Mouse (Mus musculus): ENCODE data around the gene Opalin. TPM values are rescaled to one million over a fixed set of nuclear protein-coding genes. Genes with fewer than 3 reads are reported as not detected.

Opalin gene
- polyA plus RNA-seq, 1 experiment from 2014 or later: not detected

GRCm38 (mm10) chr19:41054702-41055101, 22.2 kb downstream of the Opalin start:
- no peaks in the 10 kb centered on the region for H3K27me3 ChIP-seq (replicated peaks; ENCODE audit: low read depth, poor library complexity, severe bottlenecking)
- 0 out of 2 replicates have a peak, but pooled peaks cover 2% of the 10 kb centered on the region for H3K4me1 ChIP-seq
- H3K9me3 ChIP-seq: no peaks in the 10 kb centered on the region
- H3K36me3 ChIP-seq (replicated peaks): no peaks in the 10 kb centered on the region
- no peak overlapping the region for H3K27ac ChIP-seq (replicated peaks)
- WGBS: 66% methylated on average over 4 of the region's 4 CpGs
- no peak overlapping the region for H3K4me3 ChIP-seq
- no peak for DNase-seq (ENCODE audit: low spot score)

DNA sequence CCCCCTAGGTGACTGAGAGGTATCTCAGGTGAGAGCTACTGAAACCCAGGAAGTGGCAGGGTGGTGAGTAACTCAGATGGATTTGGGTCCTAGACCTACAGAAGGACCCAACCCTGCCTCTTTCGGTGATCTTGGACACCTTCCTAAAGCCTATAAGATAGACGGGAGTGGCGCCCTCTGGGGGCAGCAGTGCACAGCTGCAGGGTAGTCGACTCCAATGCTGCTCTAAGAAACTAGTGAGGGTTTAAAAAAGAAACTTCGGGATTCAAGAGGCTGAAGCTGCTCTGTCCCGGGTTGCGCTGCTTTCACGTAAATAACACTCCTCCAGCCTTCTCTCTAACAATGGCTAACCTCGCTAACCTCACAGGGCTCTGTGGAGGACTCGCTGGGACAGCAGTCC, 23.4 kb downstream of the Opalin start:
- Histone ChIP-seq H3K9me3 (no peaks in the 10 kb centered on the region), H3K4me1 (0 out of 2 replicates have a peak, but pooled peaks cover 2% of the 10 kb centered on the region), H3K4me3 (no peak overlapping the region), H3K36me3 (replicated peaks) (no peaks in the 10 kb centered on the region), H3K27ac (replicated peaks) (no peak overlapping the region), H3K27me3 (replicated peaks; ENCODE audit: low read depth, poor library complexity, severe bottlenecking) (no peaks in the 10 kb centered on the region)
- WGBS: 35% methylated on average over 10 of the region's 10 CpGs
- DNase-seq (ENCODE audit: low spot score): peak; percentile 32

GRCm38 (mm10) chr19:41052247-41052646, 24.7 kb downstream of the Opalin start:
- H3K9me3 ChIP-seq: no peaks in the 10 kb centered on the region
- WGBS: 75% methylated on average over 5 of the region's 5 CpGs

DNA sequence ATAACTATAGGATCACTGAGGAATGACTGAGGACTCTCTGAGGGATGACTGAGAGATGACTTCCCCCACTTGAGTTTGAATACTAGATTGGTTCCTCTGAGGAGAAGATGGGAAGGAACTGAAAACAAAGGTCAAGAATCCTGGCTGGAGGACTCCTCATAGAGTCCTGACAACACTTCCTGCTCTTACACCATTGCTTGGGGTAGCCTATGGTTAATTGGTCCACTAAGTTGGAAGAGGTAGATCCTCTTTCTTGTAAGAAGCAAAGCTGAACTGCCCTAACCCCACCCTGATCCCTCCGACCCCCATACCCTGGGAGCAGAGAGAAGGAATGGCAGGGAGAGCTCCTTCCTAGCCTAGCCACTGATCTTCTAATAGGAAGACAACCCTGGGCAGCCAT, 25.2 kb downstream of the Opalin start:
- Histone ChIP-seq H3K27ac (replicated peaks) (no peak overlapping the region), H3K9me3 (no peaks in the 10 kb centered on the region), H3K36me3 (replicated peaks) (no peaks in the 10 kb centered on the region), H3K4me1 (0 out of 2 replicates have a peak, but pooled peaks cover 2% of the 10 kb centered on the region), H3K4me3 (no peak overlapping the region), H3K27me3 (replicated peaks; ENCODE audit: low read depth, poor library complexity, severe bottlenecking) (no peaks in the 10 kb centered on the region)
- no peak for DNase-seq (ENCODE audit: low spot score)
- 74% methylated on average over 1 of the region's 1 CpGs for WGBS

More at GRCm38 (mm10) chr19:41052247-41052646, 24.7 kb downstream of the Opalin start:
- Histone ChIP-seq H3K27me3 (replicated peaks; ENCODE audit: low read depth, poor library complexity, severe bottlenecking) (no peaks in the 10 kb centered on the region), H3K27ac (replicated peaks) (no peak overlapping the region), H3K36me3 (replicated peaks) (no peaks in the 10 kb centered on the region), H3K4me3 (no peak overlapping the region), H3K4me1 (0 out of 2 replicates have a peak, but pooled peaks cover 2% of the 10 kb centered on the region)
- no peak for DNase-seq (ENCODE audit: low spot score)

DNA sequence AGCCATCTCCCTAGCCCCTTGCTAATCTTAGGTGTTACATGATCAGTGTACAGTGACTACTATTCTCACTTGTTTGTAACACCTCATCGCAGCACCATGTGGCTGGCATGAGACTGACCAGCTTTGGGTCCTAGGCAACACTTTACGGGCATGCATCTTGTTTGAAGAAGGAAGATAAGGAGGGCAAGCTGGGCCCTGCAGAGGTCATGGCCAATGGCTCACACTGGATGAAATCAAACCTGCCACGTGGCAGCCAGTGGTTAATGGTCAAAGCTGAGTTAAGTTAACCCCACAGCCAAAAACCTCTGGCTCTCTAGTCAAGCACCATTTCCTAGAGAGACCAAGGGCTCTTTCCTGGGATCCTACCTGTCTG, 28.7 kb downstream of the Opalin start:
- Histone ChIP-seq H3K27me3 (replicated peaks; ENCODE audit: low read depth, poor library complexity, severe bottlenecking) (no peaks in the 10 kb centered on the region), H3K36me3 (replicated peaks) (no peaks in the 10 kb centered on the region), H3K4me3 (no peak overlapping the region), H3K27ac (replicated peaks) (no peak overlapping the region), H3K4me1 (0 out of 2 replicates have a peak, but pooled peaks cover 2% of the 10 kb centered on the region), H3K9me3 (no peaks in the 10 kb centered on the region)
- DNase-seq (ENCODE audit: low spot score): no peak
- WGBS: 83% methylated on average over 3 of the region's 3 CpGs

- Histone ChIP-seq H3K4me3 (no peak overlapping the region), H3K9me3 (no peaks in the 10 kb centered on the region), H3K36me3 (replicated peaks) (no peaks in the 10 kb centered on the region), H3K27me3 (replicated peaks; ENCODE audit: low read depth, poor library complexity, severe bottlenecking) (no peaks in the 10 kb centered on the region), H3K27ac (replicated peaks) (no peak overlapping the region), H3K4me1 (0 out of 2 replicates have a peak, but pooled peaks cover 2% of the 10 kb centered on the region)
- no peak for DNase-seq (ENCODE audit: low spot score)
- WGBS: 84% methylated on average over 9 of the region's 9 CpGs
Observed at GRCm38 (mm10) chr19:41047437-41048186, 29.3 kb downstream of the Opalin start.

DNA sequence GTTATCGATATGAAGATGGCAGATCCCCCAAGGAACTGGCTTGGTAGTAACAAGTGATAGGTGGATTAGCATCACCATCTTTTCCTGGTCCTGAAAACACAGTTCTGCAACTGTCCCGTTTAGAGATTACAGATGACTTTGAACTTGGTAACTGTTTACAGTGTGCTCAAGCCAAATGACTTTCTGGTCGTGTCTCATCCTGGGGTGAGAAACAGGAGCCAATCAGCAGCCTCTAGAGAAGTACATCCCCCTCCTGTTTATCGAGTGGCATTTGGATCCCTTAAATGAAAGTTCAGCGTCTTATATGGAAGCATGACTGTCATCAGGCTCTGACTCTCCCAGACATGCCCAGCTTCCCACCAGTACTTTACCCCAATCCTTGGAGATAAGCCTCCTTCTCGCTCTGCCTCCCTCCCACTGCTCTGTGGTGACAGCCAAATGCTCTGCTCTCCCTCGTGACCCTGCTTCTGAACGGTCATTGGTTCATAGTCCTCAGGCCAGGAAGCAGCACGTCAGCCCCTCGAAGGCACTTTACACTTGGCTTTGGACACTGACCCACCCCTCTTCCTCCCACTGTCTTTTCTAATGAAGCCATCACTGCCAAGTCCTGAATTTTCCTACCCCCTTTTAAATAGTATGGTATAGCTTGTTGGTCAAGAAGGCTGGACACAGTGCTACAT, 31.7 kb downstream of the Opalin start:
- DNase-seq (ENCODE audit: low spot score): no peak
- 62% methylated on average over 10 of the region's 10 CpGs for WGBS
- Histone ChIP-seq H3K4me1 (no peaks in the 10 kb centered on the region), H3K9me3 (no peaks in the 10 kb centered on the region), H3K4me3 (no peak overlapping the region), H3K27me3 (replicated peaks; ENCODE audit: low read depth, poor library complexity, severe bottlenecking) (no peaks in the 10 kb centered on the region), H3K27ac (replicated peaks) (no peak overlapping the region), H3K36me3 (replicated peaks) (no peaks in the 10 kb centered on the region)

GRCm38 (mm10) chr19:41039110-41039509, 37.8 kb downstream of the Opalin start:
- DNase-seq (ENCODE audit: low spot score): no peak
- H3K27me3 ChIP-seq (replicated peaks; ENCODE audit: low read depth, poor library complexity, severe bottlenecking): no peaks in the 10 kb centered on the region
- H3K4me3 ChIP-seq: no peak overlapping the region
- H3K36me3 ChIP-seq (replicated peaks): no peaks in the 10 kb centered on the region
- 0 out of 2 replicates have a peak, but pooled peaks cover 2% of the 10 kb centered on the region for H3K4me1 ChIP-seq
- no peaks in the 10 kb centered on the region for H3K9me3 ChIP-seq
- 90% methylated on average over 7 of the region's 7 CpGs for WGBS
- H3K27ac ChIP-seq (replicated peaks): no peak overlapping the region

DNA sequence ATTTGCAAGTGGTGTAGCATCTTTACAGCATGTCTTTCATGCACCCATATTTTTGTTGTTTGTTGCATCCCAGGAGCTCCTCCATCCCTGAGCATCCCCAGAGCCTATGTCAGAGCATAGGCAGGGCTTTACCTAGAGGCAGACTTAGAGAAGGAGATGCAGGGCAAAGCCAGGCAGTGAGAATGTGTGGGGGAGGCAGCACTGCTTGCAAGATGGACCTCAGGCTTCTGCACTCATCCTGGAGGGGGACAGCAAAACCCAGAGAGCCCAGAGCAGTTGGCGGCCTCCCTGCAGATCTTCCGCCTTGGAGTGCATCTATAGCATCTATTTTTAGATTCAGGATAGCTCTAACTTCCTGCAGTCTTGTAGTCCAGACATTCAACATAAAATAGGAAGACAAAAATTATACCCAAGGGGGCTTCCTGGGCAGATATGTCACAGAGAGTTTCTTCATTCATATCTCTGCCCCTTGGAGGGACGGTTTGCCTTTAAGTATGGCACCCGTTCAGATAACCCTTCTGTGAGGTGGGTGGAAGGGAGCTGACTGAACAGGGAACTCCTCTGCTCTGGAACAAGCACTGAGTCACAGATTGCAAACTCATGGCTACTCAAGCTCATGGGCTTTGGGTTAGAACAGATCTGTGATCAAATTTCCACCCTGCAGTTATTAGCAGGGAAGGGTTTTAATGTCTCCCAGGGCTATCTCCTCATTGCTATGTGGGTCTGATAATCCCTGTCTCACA, 40.9 kb downstream of the Opalin start:
- no peak overlapping the region for H3K27ac ChIP-seq (replicated peaks)
- H3K27me3 ChIP-seq (replicated peaks; ENCODE audit: low read depth, poor library complexity, severe bottlenecking): no peaks in the 10 kb centered on the region
- no peaks in the 10 kb centered on the region for H3K36me3 ChIP-seq (replicated peaks)
- 0 out of 2 replicates have a peak, but pooled peaks cover 2% of the 10 kb centered on the region for H3K4me1 ChIP-seq
- no peak overlapping the region for H3K4me3 ChIP-seq
- DNase-seq (ENCODE audit: low spot score): no peak
- WGBS: 81% methylated on average over 4 of the region's 4 CpGs
- no peaks in the 10 kb centered on the region for H3K9me3 ChIP-seq

GRCm38 (mm10) chr19:41031869-41032268, 45.0 kb downstream of the Opalin start:
- H3K4me3 ChIP-seq: no peak overlapping the region
- H3K36me3 ChIP-seq (replicated peaks): no peaks in the 10 kb centered on the region
- H3K4me1 ChIP-seq: 0 out of 2 replicates have a peak, but pooled peaks cover 2% of the 10 kb centered on the region
- no peak overlapping the region for H3K27ac ChIP-seq (replicated peaks)
- H3K27me3 ChIP-seq (replicated peaks; ENCODE audit: low read depth, poor library complexity, severe bottlenecking): no peaks in the 10 kb centered on the region
- DNase-seq (ENCODE audit: low spot score): no peak
- 90% methylated on average over 6 of the region's 6 CpGs for WGBS
- no peaks in the 10 kb centered on the region for H3K9me3 ChIP-seq

DNA sequence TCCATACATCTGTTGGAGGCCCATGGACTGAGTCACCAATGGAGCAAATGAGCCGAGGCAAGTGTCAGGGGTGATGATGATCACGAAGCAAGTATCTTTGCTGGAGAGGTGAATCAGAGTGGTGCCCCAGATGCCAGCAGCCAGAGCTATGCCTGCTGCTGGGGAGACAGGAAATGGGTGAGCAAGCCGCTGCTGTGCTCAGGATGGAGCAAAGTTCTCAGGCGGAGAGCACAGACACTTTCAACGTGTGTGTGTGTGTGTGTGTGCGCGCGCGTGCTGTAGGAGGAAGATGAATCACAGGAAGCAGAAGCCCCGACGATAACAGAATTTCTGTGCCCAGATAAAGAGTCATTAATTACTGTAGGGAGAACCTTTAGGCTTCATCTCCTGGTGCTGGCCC, 45.9 kb downstream of the Opalin start:
- no peaks in the 10 kb centered on the region for H3K9me3 ChIP-seq
- no peak for DNase-seq (ENCODE audit: low spot score)
- WGBS: 80% methylated on average over 11 of the region's 11 CpGs
- H3K27ac ChIP-seq (replicated peaks): no peak overlapping the region
- no peaks in the 10 kb centered on the region for H3K36me3 ChIP-seq (replicated peaks)
- H3K27me3 ChIP-seq (replicated peaks; ENCODE audit: low read depth, poor library complexity, severe bottlenecking): no peaks in the 10 kb centered on the region
- H3K4me3 ChIP-seq: no peak overlapping the region
- 0 out of 2 replicates have a peak, but pooled peaks cover 2% of the 10 kb centered on the region for H3K4me1 ChIP-seq

- H3K36me3 ChIP-seq (replicated peaks): no peaks in the 10 kb centered on the region
- 65% methylated on average over 6 of the region's 6 CpGs for WGBS
- H3K9me3 ChIP-seq: no peaks in the 10 kb centered on the region
- H3K27ac ChIP-seq (replicated peaks): no peak overlapping the region
- no peaks in the 10 kb centered on the region for H3K27me3 ChIP-seq (replicated peaks; ENCODE audit: low read depth, poor library complexity, severe bottlenecking)
- H3K4me1 ChIP-seq: no peaks in the 10 kb centered on the region
- DNase-seq (ENCODE audit: low spot score): no peak
- no peak overlapping the region for H3K4me3 ChIP-seq
Observed at GRCm38 (mm10) chr19:41030161-41030560, 46.8 kb downstream of the Opalin start.
